Mouse (Mus musculus): ENCODE results near the gene Nckap5l.

GRCm38 (mm10) chr15:99423884-99424283 lies 33.7 kb downstream of the Nckap5l start:
- TF ChIP-seq TAL1 (IDR thresholded peaks at IDR 0.05; ENCODE audit: low read length) (no peak), GATA1 (IDR thresholded peaks at IDR 0.05; ENCODE audit: low read length) (no peak)

All from erythroblast, embryonic 14.5 days (primary cell).